Mouse (Mus musculus): ENCODE measurements at regions not wholly inside any gene's neighbourhood (a gene's known extent, or its start where the extent isn't known, plus 50 kb on each side); places are given as distances from the start of the nearest gene placed in this dataset.

GRCm38 (mm10) chr5:118929037-118929436, 368.6 kb downstream of the Med13l start:
- TF ChIP-seq CTCF (IDR thresholded peaks at IDR 0.05; ENCODE audit: extremely low read depth, insufficient read depth, low read length) (no peak), POLR2A (IDR thresholded peaks at IDR 0.05; ENCODE audit: extremely low read depth, insufficient read depth, low read length) (no peak)
